Mouse (Mus musculus) cerebellum, adult 2 months (tissue): ENCODE data around the gene Slc9a3r1.

ENCODE experiments used
- CTCF ChIP-seq: fragments of 200-500 bp; IDR thresholded peaks from 2 replicates; pipeline ENCODE4 v1.5.1; 2011; ENCODE audit warnings: low read depth, mild to moderate bottlenecking, control low read depth, low read length, moderate library complexity, borderline replicate concordance; ENCODE audit not compliant: insufficient read depth
- POLR2A ChIP-seq: fragments of 200-500 bp; IDR thresholded peaks from 2 replicates; pipeline ENCODE4 v1.6.1; 2011; ENCODE audit warnings: low read length, control low read depth, borderline replicate concordance; ENCODE audit not compliant: insufficient read depth

- TF ChIP-seq CTCF (no peak), POLR2A (no peak)
Observed at GRCm38 (mm10) chr11:115222570-115222969, 59.4 kb downstream of the Slc9a3r1 start.
